Mouse (Mus musculus) midbrain, embryonic 14.5 days (tissue): ENCODE data around the gene Bbs1. TPM values are rescaled to one million over a fixed set of nuclear protein-coding genes. Genes with fewer than 3 reads are reported as not detected.

Experiments
- ATAC-seq: fragments of 200-750 bp; cut with Nextera tagmentation; 2 replicates; pipeline ENCODE4 v1.8.0; 2017; ENCODE audit warnings: moderate number of reproducible peaks, moderate library complexity; ENCODE audit not compliant: low FRiP score, low TSS enrichment
- DNase-seq: peaks from one replicate; pipeline ENCODE4 v3.0.0-alpha.2; 2015
- H3K27ac ChIP-seq: fragments of 300-500 bp; sonication (generic); replicated peaks from 2 replicates; pipeline ENCODE4 v1.5.1; 2014; ENCODE audit warnings: mild to moderate bottlenecking, low read depth, low read length, moderate library complexity
- H3K27me3 ChIP-seq: fragments of 300-500 bp; sonication (generic); 2 replicates; pipeline ENCODE4 v1.6.1; 2014; ENCODE audit warnings: low read length, control low read depth, mixed read lengths; ENCODE audit not compliant: control insufficient read depth, insufficient read depth
- H3K36me3 ChIP-seq: fragments of 300-500 bp; sonication (generic); 2 replicates; pipeline ENCODE4 v1.6.1; 2014; ENCODE audit warnings: low read length, control low read depth; ENCODE audit not compliant: control insufficient read depth, insufficient read depth
- H3K4me1 ChIP-seq: fragments of 300-500 bp; sonication (generic); 2 replicates; pipeline ENCODE4 v1.6.1; 2014; ENCODE audit warnings: mild to moderate bottlenecking, antibody characterized with exemption, low read length, control low read depth; ENCODE audit not compliant: control insufficient read depth, insufficient read depth
- H3K4me2 ChIP-seq: fragments of 300-500 bp; sonication (generic); 2 replicates; pipeline ENCODE4 v1.6.1; 2014; ENCODE audit warnings: mild to moderate bottlenecking, low read length, moderate library complexity
- H3K4me3 ChIP-seq: fragments of 300-500 bp; sonication (generic); replicated peaks from 2 replicates; pipeline ENCODE4 v1.5.1; 2014; ENCODE audit warnings: low read depth, low read length
- H3K9ac ChIP-seq: fragments of 300-500 bp; sonication (generic); replicated peaks from 2 replicates; pipeline ENCODE4 v1.6.1; 2014; ENCODE audit warnings: mild to moderate bottlenecking, low read length, moderate library complexity
- H3K9me3 ChIP-seq: fragments of 300-500 bp; sonication (generic); 2 replicates; pipeline ENCODE4 v1.6.1; 2016; ENCODE audit warnings: low read length, control low read depth, mixed read lengths; ENCODE audit not compliant: control insufficient read depth
- WGBS: fragments of 180-500 bp; shearing (Covaris S2); extraction: QIAGEN DNeasy Blood & Tissue Kit; methylation state at CpG from one replicate; pipeline ENCODE4 v1.1.7; 2014; 5-methylcytosine and 5-hydroxymethylcytosine counted together
- polyA plus RNA-seq: library from polyadenylated mRNA; unstranded; fragments of >200 nt; fragmentation: Nextera tagmentation; extraction: Ambion mirVana; gene quantifications from 2 replicates; pipeline ENCODE4 v1.2.1, GENCODE M21; 2014

The Bbs1 gene
- polyA plus RNA-seq, 1 experiment from 2014 or later = 17.9 TPM

DNA sequence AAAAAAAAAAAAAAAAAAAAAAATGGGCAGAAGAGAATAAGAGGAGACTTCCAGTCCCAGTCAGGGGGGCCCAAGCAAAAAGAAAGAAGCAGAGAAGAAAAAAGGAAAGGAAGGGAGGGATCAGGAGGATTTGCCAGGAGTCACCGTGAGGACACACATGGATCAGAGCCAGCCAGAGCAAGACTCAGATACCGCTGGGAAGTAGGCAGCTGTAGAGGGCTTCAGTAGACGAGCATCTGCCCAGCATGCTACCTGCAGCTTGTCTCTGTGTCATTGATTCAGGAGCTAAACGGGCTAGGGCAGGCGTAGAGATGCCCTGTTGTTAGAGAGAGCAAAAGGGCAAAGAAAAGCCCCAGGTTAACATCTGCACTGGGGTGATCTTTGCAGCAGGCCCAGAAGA, 56.1 kb downstream of the Bbs1 start:
- Histone ChIP-seq H3K9ac (no peak overlapping the region), H3K4me3 (no peak overlapping the region), H3K27me3 (no peaks in the 10 kb centered on the region), H3K27ac (no peak overlapping the region), H3K4me2 (no peak overlapping the region), H3K36me3 (no peaks in the 10 kb centered on the region), H3K4me1 (0 out of 2 replicates have a peak, but pooled peaks cover 6% of the 10 kb centered on the region), H3K9me3 (no peaks in the 10 kb centered on the region)
- no peak for ATAC-seq
- no peak for DNase-seq
- WGBS = 22% methylated on average over 5 of the region's 5 CpGs

DNA sequence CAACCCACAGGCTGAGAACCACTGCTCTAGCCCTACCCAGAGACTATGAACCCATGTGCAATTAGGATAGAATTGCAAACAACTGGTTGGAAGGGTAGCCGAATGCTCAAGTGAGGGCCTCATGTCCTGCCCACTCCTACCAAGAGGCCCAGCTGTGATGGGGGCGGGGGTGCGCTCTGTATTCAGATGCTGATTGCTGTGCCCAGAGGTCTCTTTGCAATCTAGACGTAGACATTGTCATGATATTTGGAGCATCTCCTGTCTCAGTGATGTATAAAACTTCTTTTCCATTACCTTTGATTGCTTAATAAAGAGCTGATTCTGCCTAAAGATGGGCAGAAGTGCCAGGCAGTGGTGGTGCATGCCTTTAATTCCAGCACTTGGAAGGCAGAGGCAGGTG, 56.6 kb downstream of the Bbs1 start:
- Histone ChIP-seq H3K27me3 (no peaks in the 10 kb centered on the region), H3K4me1 (0 out of 2 replicates have a peak, but pooled peaks cover 5% of the 10 kb centered on the region), H3K4me3 (no peak overlapping the region), H3K27ac (no peak overlapping the region), H3K9ac (no peak overlapping the region), H3K36me3 (no peaks in the 10 kb centered on the region), H3K9me3 (no peaks in the 10 kb centered on the region), H3K4me2 (no peak overlapping the region)
- 58% methylated on average over 4 of the region's 4 CpGs for WGBS
- DNase-seq (no peak), ATAC-seq (no peak)

DNA sequence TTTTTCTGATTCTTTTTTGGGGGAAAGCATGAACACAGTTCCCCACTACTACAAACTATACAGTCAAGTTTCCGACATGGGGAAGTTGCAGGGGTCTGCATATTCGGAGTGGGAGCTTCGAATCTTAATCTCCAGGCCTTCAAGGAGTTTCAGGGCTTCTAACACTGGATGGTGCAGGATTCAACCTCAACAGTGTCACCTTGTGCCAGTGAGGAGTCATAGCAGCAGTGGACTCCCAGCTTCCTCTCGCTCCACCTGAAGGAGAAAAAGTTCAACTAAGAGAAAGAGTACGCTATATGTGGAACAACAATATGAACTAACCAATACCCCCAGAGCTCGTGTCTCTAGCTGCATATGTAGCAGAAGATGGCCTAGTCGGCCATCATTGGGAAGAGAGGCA, 58.9 kb downstream of the Bbs1 start:
- ATAC-seq = no peak

DNA sequence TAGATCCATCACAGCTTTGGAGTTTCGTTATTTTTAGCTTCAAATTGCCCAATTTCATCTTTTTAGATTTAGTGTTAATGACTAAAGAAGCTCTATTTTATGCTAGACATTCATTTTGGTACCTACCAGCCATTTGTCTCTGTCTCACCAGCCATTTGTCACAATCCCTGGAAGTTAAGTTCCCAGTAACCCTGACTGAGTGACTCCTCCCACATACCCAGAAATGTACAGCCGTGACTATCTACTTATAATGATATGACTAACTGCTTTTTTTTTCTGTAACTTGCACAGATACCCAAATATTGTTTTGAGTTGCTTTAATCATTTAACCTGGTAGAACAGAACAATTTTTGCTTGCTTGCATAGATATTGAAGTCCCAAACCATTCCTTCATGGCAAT, 60.6 kb downstream of the Bbs1 start:
- H3K4me3 ChIP-seq = no peak overlapping the region
- no peaks in the 10 kb centered on the region for H3K9me3 ChIP-seq
- no peak overlapping the region for H3K4me2 ChIP-seq
- ATAC-seq (no peak), DNase-seq (no peak)
- H3K9ac ChIP-seq = no peak overlapping the region
- H3K36me3 ChIP-seq = no peaks in the 10 kb centered on the region
- 79% methylated on average over 2 of the region's 2 CpGs for WGBS
- no peaks in the 10 kb centered on the region for H3K4me1 ChIP-seq
- H3K27me3 ChIP-seq = peaks cover 6% of the 10 kb centered on the region
- no peak overlapping the region for H3K27ac ChIP-seq

More for the DNA sequence above, 58.9 kb downstream of the Bbs1 start:
- Histone ChIP-seq H3K9ac (no peak overlapping the region), H3K9me3 (no peaks in the 10 kb centered on the region), H3K4me2 (no peak overlapping the region), H3K36me3 (no peaks in the 10 kb centered on the region), H3K4me1 (no peaks in the 10 kb centered on the region), H3K4me3 (no peak overlapping the region), H3K27me3 (no peaks in the 10 kb centered on the region), H3K27ac (no peak overlapping the region)
- DNase-seq = peak; percentile 47
- 42% methylated on average over 7 of the region's 7 CpGs for WGBS

DNA sequence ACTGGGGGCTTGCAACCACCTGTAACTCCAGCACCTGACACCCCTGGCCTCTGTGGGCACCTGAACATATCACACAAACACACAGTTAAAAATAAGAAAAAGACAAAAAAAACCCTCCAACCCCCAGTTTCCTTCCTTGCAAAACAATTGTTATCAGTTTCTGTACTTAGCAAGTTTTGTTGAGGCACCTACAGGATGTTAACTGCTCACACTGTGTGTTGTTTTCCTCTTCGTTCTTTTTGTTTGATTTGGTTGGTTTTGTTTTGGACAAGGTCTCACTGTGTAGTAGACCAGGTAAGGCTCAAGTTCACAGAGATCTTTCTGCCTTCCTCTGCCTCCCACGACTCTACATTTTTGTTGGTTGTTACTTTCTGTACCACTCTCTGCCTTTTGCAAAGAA, 63.8 kb downstream of the Bbs1 start:
- no peak overlapping the region for H3K4me3 ChIP-seq
- no peaks in the 10 kb centered on the region for H3K9me3 ChIP-seq
- H3K36me3 ChIP-seq = no peaks in the 10 kb centered on the region
- H3K4me1 ChIP-seq = peaks cover 15% of the 10 kb centered on the region
- H3K27ac ChIP-seq = no peak overlapping the region
- DNase-seq (no peak), ATAC-seq (no peak)
- H3K4me2 ChIP-seq = no peak overlapping the region
- no peak overlapping the region for H3K9ac ChIP-seq
- 71% methylated on average over 2 of the region's 2 CpGs for WGBS
- H3K27me3 ChIP-seq = peaks cover 16% of the 10 kb centered on the region

DNA sequence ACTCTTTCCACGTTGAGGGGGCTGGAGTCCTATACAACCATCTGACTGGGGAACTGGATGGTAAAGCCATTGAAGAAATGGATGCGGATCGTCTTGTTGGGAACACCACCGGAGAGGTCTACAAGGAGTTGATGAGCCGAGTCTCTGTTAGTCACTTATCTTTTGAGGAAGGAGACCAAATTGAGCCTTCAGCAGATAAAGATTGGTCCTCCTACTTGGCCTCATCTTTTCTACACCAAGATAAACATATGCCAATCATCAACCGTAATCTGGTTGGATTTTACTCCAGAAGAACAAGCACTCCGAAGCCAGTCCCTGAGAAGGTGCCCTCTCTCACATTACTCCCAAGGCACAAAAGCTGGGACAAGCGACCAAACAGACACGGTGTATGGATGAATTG, 65.6 kb downstream of the Bbs1 start:
- Histone ChIP-seq H3K4me2 (no peak overlapping the region), H3K4me1 (peaks cover 15% of the 10 kb centered on the region), H3K27ac (no peak overlapping the region), H3K9ac (no peak overlapping the region), H3K4me3 (no peak overlapping the region), H3K36me3 (no peaks in the 10 kb centered on the region), H3K9me3 (no peaks in the 10 kb centered on the region), H3K27me3 (peaks cover 16% of the 10 kb centered on the region)
- ATAC-seq (no peak), DNase-seq (no peak)
- 85% methylated on average over 9 of the region's 9 CpGs for WGBS

DNA sequence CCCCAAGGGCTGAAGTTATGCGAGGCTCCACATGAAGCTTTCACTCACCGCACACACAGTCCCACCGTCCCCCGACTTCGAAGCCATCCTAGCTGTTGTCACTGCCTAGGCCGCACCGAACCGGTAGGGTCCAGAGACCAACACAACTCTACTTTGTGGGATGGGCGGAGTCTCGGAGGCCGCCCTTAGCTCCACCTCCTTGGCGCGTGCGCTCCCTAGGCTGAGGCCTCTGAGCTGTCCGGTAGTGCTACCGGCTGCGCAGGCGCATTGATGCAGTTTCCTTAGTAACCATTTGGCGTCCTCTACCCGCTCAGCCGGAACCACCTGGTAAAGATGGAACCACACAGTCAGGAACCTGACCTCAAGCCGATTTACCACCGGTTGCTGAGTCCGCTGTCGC, 67.3 kb downstream of the Bbs1 start, which contains the start of the genes Ccs and Ccdc87:
TSS of gene Ccs (minus strand) at position 184 of the 400 bp plus-strand sequence.
TSS of gene Ccdc87 (plus strand) at position 218 of the 400 bp plus-strand sequence.
- peak; percentile 98 for ATAC-seq

DNA sequence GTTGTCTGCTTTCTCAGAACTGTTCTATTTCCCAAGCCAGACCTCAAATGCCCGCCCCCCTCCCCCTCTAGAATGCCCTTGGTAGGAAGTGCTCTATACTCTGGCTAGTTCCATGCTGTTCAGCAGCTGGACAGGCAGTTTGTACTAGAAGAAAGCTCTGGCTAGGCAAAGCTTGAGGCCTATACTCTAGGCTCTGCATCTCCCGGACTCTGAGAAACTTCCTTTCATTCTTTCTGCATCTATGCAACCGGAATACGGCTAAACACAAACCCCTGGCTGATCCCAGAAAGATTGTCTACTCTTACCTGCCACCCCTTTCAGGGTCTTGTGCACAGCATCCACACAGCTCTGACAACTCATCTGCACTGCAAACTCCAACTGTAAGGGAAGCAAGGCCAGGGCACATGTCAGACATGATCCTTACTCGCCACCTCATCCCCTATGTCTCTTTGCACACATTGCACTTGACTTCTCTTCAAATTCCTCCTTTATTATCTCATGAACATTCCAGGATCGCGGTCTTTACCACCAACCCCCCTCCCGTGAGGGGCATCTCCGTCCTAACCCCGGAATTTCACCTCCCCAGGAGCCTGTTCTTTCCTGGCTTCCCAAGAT, 67.8 kb downstream of the Bbs1 start:
- H3K27me3 ChIP-seq = peaks cover 16% of the 10 kb centered on the region
- peak; percentile 17; the same call in 1 of the 2 replicates for ATAC-seq

More for the DNA sequence above, 67.3 kb downstream of the Bbs1 start, which contains the start of the genes Ccs and Ccdc87:
- Histone ChIP-seq H3K9me3 (no peaks in the 10 kb centered on the region), H3K27ac (no peak within 1 kb of the TSS), H3K4me3 (peak within 1 kb of the TSS; percentile 58), H3K36me3 (no peaks in the 10 kb centered on the region), H3K4me2 (peak within 1 kb of the TSS; percentile 98), H3K4me1 (peaks cover 15% of the 10 kb centered on the region), H3K27me3 (peaks cover 16% of the 10 kb centered on the region), H3K9ac (peak within 1 kb of the TSS; percentile 41)
- 1% methylated on average over 25 of the region's 25 CpGs for WGBS
- peak; percentile 97 for DNase-seq

DNA sequence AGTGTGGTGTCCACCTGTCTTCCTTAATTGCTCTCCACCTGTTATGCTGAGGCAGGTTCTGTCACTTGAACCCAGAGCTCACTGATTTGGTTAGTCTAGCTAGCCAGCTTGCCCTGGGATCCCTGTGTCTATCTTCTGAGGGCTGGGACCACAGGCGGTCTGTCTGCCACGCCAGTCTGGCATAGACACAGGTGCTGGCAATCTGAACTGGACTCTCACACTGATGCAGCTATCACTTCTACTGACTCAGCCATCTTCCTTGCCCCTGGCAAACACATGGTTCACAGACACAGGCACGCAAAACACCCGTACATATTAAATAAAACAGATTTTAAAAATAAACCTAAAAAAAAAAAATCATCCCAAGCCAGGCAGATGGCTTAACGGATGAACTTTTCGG, 69.4 kb downstream of the Bbs1 start:
- ATAC-seq (no peak), DNase-seq (no peak)
- no peaks in the 10 kb centered on the region for H3K9me3 ChIP-seq
- H3K27me3 ChIP-seq = peaks cover 16% of the 10 kb centered on the region
- H3K36me3 ChIP-seq = peaks cover 5% of the 10 kb centered on the region; the same call in 1 of the 2 replicates
- 93% methylated on average over 6 of the region's 6 CpGs for WGBS
- H3K27ac ChIP-seq = no peak overlapping the region
- H3K4me1 ChIP-seq = peaks cover 15% of the 10 kb centered on the region
- H3K4me2 ChIP-seq = no peak overlapping the region
- no peak overlapping the region for H3K9ac ChIP-seq
- H3K4me3 ChIP-seq = no peak overlapping the region

More for the DNA sequence above, 67.8 kb downstream of the Bbs1 start:
- 33% methylated on average over 10 of the region's 10 CpGs for WGBS
- Histone ChIP-seq H3K36me3 (no peaks in the 10 kb centered on the region), H3K4me1 (peaks cover 15% of the 10 kb centered on the region), H3K9ac (peak overlapping the region; percentile 41), H3K4me2 (peak overlapping the region; percentile 98), H3K27ac (no peak overlapping the region), H3K9me3 (no peaks in the 10 kb centered on the region), H3K4me3 (peak overlapping the region; percentile 58)
- DNase-seq = no peak
